Mouse (Mus musculus): ENCODE results near the gene Skor1.

- TF ChIP-seq CTCF (IDR thresholded peaks at IDR 0.05; ENCODE audit: borderline replicate concordance, insufficient read depth, low read length), result peak; percentile 58; the same call in 1 of the 2 replicates
- no peak for TF ChIP-seq POLR2A (IDR thresholded peaks at IDR 0.05; ENCODE audit: low read depth, low read length)
Measured at GRCm38 (mm10) chr9:63135801-63136200, 13.0 kb downstream of the Skor1 start.

Measured in embryonic fibroblast, embryonic 13.5 days (primary cell).